Mouse (Mus musculus) 3134 (cell line): ENCODE results near the gene Krt87.

Experiments used
- DNase-seq: peaks from one replicate; pipeline ENCODE4 v3.0.0-alpha.2; 2011; ENCODE audit warnings: low spot score; ENCODE audit not compliant: insufficient read length; ENCODE audit errors: extremely low read depth

Krt87 gene

GRCm38 (mm10) chr15:101420903-101421302, 17.7 kb downstream of the Krt87 start:
- no peak for DNase-seq

DNA sequence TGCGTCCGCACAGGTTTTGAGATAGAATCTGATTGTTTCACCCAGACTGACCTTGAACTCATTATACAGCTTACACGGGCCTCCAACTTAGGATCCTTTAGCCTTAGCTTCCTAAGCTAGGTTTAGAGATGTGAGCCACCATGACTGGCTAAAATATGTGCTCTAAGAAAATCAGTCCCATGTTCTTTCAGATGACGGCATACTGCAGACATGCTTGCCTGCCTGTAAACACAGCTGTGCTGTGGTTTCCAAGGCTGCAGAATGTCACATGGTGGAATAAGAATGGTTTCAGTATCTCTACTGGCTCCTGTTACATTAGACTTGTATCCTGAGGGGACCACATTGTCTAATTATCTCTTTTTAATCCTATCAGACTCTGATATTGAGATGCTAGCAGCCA, 19.7 kb downstream of the Krt87 start:
- DNase-seq, result no peak

DNA sequence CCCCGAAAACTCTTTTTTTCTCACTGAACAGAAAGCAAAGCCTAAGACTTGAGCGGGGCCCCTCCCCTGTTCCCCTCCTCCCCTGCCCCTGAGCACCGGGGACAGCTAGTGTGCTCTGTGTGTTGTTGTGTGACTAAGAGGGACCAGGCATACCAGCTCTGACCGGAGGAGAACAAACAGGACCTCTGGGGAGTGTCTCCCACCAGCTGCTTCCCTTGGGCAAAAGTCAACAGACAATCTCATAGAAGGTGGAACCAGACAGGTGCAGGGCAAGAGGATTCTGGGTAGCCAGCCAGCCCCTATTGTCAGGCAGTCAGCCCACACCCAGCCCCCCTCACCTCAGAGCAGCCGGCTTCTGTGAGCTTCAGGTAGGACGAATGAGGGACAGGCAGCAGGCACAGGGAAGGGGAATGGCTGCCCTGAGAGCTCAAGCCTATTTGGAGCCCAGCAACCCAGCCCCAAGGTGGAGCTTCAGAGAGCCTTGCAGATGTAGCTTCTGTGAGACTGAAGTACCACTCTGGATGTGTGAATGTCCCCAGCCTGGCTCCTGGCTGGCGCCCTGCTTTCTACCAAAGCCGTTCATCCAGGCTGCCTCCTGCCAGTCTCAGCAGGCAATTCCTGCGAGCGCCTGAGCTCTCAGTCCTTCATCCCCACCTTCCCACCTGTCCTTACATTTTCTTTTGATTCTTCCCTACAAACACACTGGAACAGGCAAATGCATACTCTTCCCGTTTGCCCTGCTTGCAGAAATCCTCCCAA, 23.6 kb downstream of the Krt87 start:
- no peak for DNase-seq

DNA sequence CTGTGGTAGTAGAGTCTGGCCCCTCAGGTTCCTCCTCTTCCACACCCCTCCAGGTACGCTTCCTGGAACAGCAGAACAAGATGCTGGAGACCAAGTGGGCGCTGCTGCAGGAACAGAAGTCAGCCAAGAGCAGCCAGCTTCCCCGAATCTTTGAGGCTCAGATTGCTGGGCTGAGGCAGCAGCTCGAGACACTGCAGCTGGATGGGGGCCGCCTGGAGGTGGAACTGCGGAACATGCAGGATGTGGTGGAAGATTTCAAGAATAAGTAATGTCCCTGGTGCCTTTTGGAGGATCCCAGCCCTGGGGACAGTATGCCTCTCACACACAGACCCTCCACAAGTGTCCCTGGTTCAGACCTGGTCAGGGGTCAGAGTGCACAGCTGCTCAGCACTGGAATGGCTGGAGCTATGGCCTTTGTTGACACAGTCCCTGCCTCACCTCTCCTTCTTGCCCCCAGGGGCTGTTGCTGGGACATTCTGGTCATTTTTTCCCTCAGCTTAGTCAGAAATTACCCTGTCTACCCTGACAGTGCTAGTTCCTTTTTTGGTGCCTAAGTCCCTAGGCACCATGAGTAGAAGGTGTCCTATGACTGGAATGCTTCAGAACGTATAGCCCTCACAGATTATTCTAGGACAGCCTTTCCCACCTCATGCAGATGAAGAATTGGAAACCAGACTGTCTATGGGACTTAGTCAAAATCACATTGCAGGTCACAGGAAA, 24.5 kb downstream of the Krt87 start:
- DNase-seq, result peak; percentile 23

DNA sequence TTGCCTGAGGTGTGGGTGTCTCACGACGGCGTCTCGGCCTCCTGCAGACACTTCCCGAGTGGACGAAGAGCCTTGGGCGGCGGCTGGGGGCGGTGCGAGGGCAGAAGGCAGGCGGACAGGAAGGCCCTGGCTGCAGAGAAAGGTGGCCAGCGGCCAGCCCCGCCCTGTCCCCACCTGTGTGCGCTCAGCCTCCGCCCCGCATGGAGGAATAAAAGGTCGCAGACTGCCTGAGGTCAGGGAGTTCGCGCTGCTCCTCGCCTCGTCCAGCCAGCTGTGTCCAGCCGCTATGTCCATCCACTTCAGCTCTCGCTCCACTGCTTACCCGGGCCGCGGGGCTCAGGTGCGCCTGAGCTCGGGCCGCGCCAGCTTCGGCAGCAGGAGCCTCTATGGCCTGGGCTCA, 26.4 kb downstream of the Krt87 start:
- no peak for DNase-seq

DNA sequence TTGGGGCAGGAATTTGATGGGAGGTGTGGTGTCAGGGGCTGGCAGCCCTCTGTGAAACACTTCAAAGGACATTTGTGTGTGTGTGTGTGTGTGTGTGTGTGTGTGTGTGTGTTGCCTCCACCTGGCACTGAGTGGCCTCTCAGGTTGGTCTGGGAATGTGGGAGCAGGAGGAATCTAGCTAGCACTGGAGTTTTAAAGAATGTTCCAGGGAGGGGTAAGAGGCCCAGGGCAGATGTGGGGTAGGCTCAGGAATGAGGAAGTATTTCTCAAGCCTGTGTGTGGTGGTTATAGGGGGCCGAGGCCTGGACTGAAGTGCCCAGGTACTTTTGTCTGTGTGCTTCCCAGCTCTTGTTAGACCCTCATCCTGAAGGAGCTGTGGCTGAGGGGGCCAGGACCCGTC, 27.8 kb downstream of the Krt87 start, which contains the start of gene Krt7:
Krt7 (plus strand) TSS at position 269 of the 400 bp plus-strand sequence.
- peak; percentile 26 for DNase-seq

GRCm38 (mm10) chr15:101398269-101398668, 40.3 kb downstream of the Krt87 start:
- peak; percentile 65 for DNase-seq

DNA sequence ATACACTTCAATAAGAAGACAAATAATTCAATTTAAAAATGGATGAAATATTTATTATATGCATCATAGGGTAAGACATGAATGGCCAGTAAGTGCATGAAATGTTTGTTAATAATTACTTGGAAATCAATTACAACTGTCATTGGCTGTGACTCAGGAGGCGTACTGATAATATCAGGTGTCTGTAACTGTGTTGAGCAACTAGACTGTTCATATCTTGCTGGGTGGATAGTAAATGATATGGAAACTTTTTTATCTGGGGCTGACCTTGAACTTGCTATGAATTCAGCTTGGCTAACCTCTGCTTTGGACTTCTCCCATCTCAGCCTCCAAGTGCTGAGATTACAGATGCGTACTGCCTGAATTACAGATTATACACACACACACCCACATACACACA, 40.9 kb downstream of the Krt87 start:
- no peak for DNase-seq

GRCm38 (mm10) chr15:101396921-101397320, 41.7 kb downstream of the Krt87 start:
- no peak for DNase-seq

DNA sequence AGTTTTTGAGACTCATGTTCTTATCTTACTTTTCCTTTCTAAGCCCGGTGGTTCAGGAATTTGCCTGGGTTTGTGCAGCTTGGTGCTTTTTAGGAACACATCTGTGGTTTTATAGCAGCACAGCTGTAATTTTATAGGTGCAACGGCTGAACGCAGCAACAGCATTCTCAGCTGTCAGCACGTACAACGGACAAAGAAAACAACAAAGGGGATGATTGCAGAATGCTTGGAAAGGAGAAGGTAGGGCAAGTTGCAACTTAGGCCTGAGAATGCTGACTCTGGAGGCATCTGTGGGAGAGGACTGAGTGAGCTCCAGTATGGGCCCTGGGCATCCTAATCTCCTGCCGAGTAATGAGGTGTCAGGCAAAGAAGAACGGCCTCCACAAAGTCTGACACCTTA, 42.1 kb downstream of the Krt87 start:
- DNase-seq, result no peak

DNA sequence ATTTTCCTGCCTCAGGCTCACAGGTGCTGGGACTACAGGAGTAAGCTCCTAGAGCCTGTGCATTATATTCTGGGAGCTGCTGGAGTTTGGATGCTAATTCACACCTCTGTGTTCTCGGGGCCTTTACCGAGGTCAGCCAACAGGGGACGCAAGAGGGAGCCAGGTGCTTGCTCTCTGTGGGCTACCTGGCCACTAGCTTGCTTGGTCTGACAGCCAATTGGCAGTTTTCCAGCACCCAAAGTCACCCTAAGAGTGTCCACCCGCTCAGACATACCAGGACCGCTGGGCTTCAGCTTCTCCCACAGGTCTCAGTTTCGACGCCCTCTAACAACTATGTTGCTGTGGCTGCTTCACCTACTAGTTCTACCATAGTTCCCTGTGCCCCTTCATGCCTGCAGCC, 43.7 kb downstream of the Krt87 start:
- DNase-seq, result no peak

DNA sequence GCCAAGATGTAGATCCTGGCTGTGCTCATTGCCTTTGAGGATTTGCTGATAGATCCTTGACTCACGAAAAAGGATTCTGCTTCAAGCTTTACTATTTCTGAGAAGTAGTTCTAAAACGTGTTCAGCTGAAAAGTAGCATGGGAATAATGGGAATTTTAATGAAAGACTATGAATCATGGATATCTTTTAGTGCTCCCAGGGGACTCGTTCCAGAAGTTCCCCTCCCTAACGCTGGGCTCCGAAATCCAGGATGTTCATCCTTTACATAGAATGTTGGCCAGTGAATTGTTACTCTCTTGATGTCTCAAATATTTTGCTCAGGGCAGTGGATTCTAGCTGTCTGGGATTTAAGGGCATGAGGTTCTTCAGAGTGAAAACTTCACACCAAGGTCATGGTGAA, 46.4 kb downstream of the Krt87 start:
- peak; percentile 32 for DNase-seq

DNA sequence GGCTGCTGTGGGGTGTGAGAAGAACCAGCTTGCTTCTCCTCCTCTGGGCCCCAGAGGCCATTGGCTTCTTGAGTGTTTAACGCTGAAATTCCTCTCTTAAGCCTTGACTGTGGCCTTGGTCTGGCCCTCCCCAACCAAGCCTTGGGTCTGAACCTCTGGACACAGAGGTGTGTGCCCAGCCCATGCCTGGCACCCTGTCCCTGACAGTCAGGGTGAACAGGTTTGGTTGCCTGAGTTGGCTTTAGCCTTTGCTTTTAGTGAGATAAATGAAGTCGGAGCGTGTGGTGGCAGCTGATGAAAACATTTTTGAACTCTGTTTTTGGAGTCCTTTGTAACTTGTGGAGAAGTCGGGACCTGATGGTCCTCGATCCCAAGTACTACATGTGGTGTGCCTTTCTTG, 48.4 kb downstream of the Krt87 start:
- no peak for DNase-seq

DNA sequence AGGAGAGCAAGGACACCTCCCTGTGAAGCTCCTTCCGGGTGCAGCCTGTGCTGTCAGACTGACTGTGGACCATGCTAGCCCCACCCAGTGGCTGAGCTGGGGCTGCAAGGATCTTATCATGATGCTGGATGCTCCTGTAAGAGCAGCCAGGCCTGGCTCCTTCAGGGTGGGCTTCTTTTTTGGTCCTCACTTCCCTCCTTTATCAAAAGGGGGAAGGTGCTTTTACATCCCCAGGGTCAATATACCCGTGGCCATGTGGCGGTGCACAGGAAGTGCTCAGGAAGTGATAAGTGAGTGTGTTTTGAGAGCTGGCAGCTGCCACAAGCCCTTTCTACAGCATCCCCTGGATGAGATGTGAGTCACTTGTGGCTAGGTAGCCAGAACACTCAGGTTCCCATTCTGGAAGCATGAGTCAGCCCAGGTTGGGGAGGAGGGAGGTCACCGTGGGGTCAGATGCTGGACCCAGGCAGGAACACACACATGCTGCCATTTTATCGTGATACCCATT, 50.5 kb downstream of the Krt87 start:
- DNase-seq, result peak; percentile 75

GRCm38 (mm10) chr15:101387176-101387575, 51.4 kb downstream of the Krt87 start:
- no peak for DNase-seq

- DNase-seq, result peak; percentile 52
Measured at GRCm38 (mm10) chr15:101385064-101385463, 53.5 kb downstream of the Krt87 start.

GRCm38 (mm10) chr15:101384610-101385009, 54.0 kb downstream of the Krt87 start:
- no peak for DNase-seq

DNA sequence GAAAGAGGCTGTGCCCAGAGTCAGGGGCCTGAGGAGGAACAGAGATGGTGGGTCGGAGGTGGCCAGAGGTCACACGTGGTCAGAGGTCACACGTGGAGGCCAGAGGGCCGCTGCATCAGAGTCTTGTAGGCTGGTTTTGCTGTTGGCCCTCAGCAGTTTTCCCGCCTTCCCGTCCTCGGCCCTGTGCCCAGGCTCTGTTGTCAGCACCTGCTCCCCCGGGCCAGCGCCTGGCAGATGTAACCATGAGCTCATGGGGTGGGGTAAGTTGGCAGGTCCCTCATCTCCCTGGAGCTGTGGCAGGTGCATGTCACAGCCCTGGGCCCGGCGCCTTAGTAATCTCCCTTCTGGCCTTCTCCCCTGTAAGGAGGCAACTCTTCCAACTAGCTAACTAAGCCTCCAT, 55.8 kb downstream of the Krt87 start:
- DNase-seq, result peak; percentile 94

GRCm38 (mm10) chr15:101381758-101382157, 56.8 kb downstream of the Krt87 start:
- peak; percentile 94 for DNase-seq
